In the genomic region with DNA sequence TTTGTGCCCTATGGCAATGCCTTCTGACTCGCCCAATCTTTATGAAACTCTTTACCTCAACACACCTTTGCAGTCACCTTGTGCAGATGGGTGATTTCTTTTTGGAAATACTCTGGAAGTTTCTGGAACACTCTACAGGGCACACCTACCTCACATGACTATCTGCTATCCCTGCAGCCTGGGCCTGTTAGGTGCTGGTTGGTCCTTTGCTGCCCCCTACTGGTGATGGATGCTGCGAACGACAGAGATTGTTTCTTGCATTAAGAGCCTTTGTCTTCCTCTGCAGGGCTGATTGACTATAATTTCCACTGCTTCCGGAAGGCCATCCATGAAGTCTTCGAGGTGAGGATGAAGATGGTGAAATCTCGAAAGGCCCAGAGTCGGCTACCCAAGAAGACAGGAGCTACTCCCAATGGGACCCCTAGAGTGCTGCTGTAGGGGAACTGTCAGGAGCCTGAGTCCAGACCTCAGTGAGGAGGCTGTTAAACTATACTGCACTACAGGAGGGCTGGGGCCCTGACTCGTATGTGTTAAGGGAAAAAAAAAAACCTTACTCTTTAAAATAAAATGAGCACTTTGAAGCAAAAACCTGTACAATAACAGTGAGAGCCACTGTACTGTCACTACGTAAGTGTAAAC, we compare ENCODE assay signal across 9 mouse cellular contexts. TPM values are rescaled to one million over a fixed set of nuclear protein-coding genes. Genes with fewer than 3 reads are reported as not detected.
A peak's percentile ranks its signal among the peaks of the same experiment; 100 is the strongest.
DNase-seq lines count a peak whose midpoint lies in the region; ATAC-seq lines count a peak whose summit lies in the region.
"Had no signal": no experiment of that assay in that cellular context is flagged by ENCODE, and none has a peak within 500 bp of the region (broad histone marks: within the 10 kb centered on the region; RNA-seq: fewer than 3 reads in every experiment).

No protein-coding gene starts in this region.

- peaks cover 28% of the 10 kb centered on the region for H3K36me3 ChIP-seq in hindbrain, embryonic 13.5 days
- H3K36me3 ChIP-seq: liver, embryonic 15.5 days had no signal

- no peaks in the 10 kb centered on the region for H3K4me1 ChIP-seq in hindbrain, embryonic 13.5 days (replicated peaks)
- H3K4me1 ChIP-seq: liver, embryonic 15.5 days had no signal

- H3K9me3 ChIP-seq in hindbrain, embryonic 13.5 days, result no peaks in the 10 kb centered on the region
- H3K9me3 ChIP-seq: liver, embryonic 15.5 days had no signal

- no peak overlapping the region for H3K27ac ChIP-seq in hindbrain, embryonic 13.5 days
- H3K27ac ChIP-seq: liver, embryonic 15.5 days had no signal

- no peak overlapping the region for H3K4me3 ChIP-seq in hindbrain, embryonic 13.5 days
- H3K4me3 ChIP-seq: liver, embryonic 15.5 days had no signal

- 58% methylated on average over 9 of the region's 9 CpGs for WGBS in hindbrain, embryonic 13.5 days

- peak; percentile 84 for ATAC-seq in hindbrain, embryonic 13.5 days (ENCODE audit: low FRiP score)

- no peak overlapping the region for H3K9ac ChIP-seq in hindbrain, embryonic 13.5 days
- H3K9ac ChIP-seq: liver, embryonic 15.5 days had no signal

- no peaks in the 10 kb centered on the region for H3K27me3 ChIP-seq in hindbrain, embryonic 13.5 days

- peak; percentile 58 for DNase-seq in MEL-GATA-1-ER (ENCODE audit: extremely low read depth, low read depth)
- DNase-seq in cerebellum, adult 8-10 months, result peak; percentile 92
- peak; percentile 85 to 96 for DNase-seq in frontal cortex, adult 2 months (ENCODE audit: extremely low spot score in 1 of 2, low spot score in 1 of 2)
- DNase-seq in layer of hippocampus, postnatal 10 days (ENCODE audit: low spot score in 2 of 2), result peak; percentile 92
- peak; percentile 89 for DNase-seq in lung, postnatal 10 days
- peak; percentile 82 for DNase-seq in retina, adult 2 months (ENCODE audit: low read depth, low spot score)
- peak; percentile 89 for DNase-seq in thymus, postnatal 25 days

- H3K4me2 ChIP-seq in hindbrain, embryonic 13.5 days, result no peak overlapping the region
- H3K4me2 ChIP-seq: liver, embryonic 15.5 days had no signal

RNA-seq across cellular contexts. Expression of gene Ube2j1, which starts 12.7 kb away (rescaled TPM):
- 52.2 and 54.4 TPM in 2 replicates for polyA plus RNA-seq in frontal cortex, adult 2 months (2012; rRNA removed)
- polyA plus RNA-seq in hindbrain, embryonic 13.5 days (2015; fragmentation: Nextera tagmentation; extraction: Ambion mirVana), result 56.2 and 60.5 TPM in 2 replicates
- total RNA-seq in layer of hippocampus, postnatal 10 days (2021), result 100 to 1,000 TPM in 1 of 2 experiments, 10 to 100 TPM in 1; 89.4 to 109 TPM

RNA-seq across cellular contexts. Expression of gene Rragd, which starts 35.6 kb away (rescaled TPM):
- 109 and 129 TPM in 2 replicates for polyA plus RNA-seq in frontal cortex, adult 2 months (2012; rRNA removed)
- 30.6 and 36.2 TPM in 2 replicates for polyA plus RNA-seq in hindbrain, embryonic 13.5 days (2015; fragmentation: Nextera tagmentation; extraction: Ambion mirVana)
- total RNA-seq in layer of hippocampus, postnatal 10 days (2021), result 10 to 100 TPM; 54.9 to 55.0 TPM

RNA-seq across cellular contexts. Expression of gene Gabrr2, which starts 44.3 kb away (rescaled TPM):
- 0.42 and 0.57 TPM in 2 replicates for polyA plus RNA-seq in frontal cortex, adult 2 months (2012; rRNA removed)
- 0.62 and 1.3 TPM in 2 replicates for polyA plus RNA-seq in hindbrain, embryonic 13.5 days (2015; fragmentation: Nextera tagmentation; extraction: Ambion mirVana)
- not detected for total RNA-seq in layer of hippocampus, postnatal 10 days (2021)
- polyA plus RNA-seq: liver, embryonic 15.5 days had no signal
